Mouse (Mus musculus) urinary bladder, postnatal 14 days (tissue): ENCODE measurements around the gene Gm5751.
"Not testable (repeated sequence)": the region's sequence is repeated elsewhere in the genome, so short reads cannot be mapped to it uniquely, and the experiment has no call there.

ENCODE experiments used
- DNase-seq: peaks from one replicate; pipeline ENCODE4 v3.0.0; 2021; ENCODE audit warnings: low spot score

Gene Gm5751

DNA sequence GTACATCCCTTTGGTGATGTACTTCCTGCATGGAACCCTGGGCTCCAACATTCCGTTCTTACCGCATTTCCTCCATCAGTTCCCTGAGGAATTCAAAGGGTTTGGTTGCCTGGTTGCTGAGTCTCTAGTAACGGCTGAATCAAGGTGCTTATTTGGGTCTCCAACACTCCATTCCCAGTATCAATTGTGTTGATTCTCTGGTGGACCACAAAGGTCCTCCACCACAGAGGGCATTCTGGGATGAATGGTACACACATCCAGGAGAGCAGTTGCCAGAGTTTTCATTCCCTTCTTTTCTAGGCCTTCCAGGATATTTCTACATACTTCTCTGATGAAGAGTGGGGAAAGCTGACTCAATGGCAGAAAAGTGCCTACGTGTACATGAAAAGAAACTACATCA, at the start of gene Gm5751:
Gene Gm5751 (plus strand): TSS at position 301 of the 400 bp plus-strand sequence.
- DNase-seq = not testable (repeated sequence)

GRCm38 (mm10) chrX:8832043-8832442, 42.0 kb upstream of the Gm5751 start:
- DNase-seq = peak; percentile 28

DNA sequence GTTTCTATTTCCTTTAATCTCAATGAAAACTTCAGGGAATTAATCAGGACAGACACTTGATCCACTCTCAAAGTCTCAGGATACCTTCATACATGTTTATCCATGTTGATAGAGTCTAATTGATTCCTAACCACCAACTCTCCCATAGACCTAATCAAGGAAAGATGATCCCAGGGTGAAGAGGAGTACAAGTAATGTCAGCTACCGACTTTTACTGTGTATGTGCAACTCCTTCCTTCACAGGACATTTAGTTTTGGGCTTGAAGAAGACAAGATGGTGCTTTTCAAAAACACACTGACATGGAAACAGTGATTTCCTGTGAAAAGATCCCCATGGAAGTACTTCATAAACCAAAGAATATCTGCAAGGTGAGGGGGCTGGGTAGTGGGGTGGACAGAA, 30.4 kb upstream of the Gm5751 start, which contains the start of gene Gm6592:
Gene Gm6592 (plus strand): TSS at position 301 of the 400 bp plus-strand sequence.
- no peak for DNase-seq

GRCm38 (mm10) chrX:8852486-8852885, 21.6 kb upstream of the Gm5751 start:
- no peak for DNase-seq

DNA sequence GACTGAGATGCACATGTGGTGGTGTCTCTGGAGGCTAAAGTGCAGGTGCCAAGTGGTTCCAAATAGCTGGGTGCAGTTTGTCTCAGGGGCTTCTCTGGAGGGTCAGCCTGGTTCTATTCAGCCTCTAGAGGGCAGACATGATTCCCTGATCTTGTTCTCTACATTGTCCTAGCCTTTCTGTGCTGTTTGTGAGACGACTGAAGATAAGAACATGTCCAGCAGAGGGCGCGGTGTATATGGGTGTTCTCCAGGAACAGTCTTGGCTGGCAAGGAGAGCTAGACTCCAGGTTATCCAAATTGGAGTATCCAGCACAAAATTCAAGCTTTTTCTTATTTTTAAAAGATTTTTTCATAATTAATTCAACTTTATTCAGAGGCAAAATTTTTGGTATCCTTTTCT, 9.7 kb upstream of the Gm5751 start:
- peak; percentile 75 for DNase-seq

GRCm38 (mm10) chrX:8884336-8884735, 10.3 kb downstream of the Gm5751 start:
- DNase-seq = no peak

- DNase-seq = no peak
Measured at GRCm38 (mm10) chrX:8891975-8892342, 17.9 kb downstream of the Gm5751 start.

DNA sequence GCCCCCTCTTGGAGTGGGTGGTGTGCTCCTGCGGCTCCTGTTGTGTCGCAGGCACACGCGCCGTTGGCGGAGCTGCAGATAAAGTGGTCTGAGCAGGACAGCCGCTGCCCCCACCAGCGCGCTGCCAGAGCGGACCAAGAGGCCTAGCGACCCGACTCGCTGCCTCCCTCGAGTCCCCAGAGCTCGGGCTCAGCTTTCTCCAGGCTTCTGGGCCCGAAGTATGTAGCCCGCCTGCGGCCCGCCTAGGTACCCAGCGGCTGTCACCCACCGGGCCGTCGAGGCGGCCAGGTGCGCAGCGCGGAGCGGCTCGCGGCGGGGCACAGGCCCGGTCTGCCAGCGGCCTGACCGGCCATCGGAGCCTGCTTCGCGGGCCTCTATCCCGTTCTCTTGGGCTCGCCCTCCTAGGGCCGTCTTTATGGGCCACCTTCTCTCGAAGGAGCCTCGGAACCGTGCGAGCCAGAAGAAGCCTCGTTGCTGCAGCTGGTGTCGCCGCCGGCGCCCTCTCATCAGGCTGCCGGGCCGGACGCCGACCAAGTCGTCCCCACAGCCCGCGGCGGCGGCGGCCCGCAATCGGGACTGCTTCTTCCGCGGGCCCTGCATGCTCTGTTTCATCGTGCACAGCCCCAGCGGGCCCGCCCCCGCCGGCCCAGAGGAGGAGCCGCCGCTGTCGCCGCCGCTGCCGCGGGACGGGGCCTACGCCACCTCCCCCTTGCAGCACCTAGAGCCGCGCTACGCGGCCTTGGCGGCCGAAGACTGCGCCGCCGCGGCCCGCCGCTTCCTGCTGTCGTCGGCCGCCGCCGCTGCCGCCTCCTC, 18.5 kb downstream of the Gm5751 start, which contains the start of gene B630019K06Rik:
Gene B630019K06Rik (plus strand): TSS at position 40 of the 813 bp plus-strand sequence.
- peak; percentile 70 for DNase-seq

DNA sequence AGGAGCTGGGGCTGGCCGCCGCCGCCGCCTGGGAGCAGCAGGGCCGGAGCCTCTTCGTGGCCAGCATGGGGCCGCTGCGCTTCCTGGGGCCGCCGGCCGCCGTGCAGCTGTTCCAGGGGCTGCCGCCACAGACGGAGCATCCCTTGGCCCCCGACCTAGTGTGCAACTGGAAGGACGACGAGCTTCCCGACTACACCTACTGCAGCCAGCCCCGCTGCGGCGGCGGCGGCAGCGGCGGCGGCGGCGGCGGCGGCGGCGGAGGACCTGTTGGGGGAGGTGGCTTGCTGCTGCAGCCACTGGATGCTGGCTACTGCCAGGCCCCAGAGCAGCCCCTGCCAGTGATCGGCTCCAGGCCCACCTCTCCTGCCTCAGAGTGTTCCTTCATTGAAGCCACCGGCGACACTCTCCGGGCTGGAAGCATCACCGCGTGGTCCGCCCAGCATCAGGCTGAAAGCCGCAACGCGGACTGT, 19.2 kb downstream of the Gm5751 start:
- DNase-seq = peak; percentile 3

- DNase-seq = no peak
Measured at GRCm38 (mm10) chrX:8900823-8901222, 26.8 kb downstream of the Gm5751 start.

GRCm38 (mm10) chrX:8901906-8902472, 27.9 kb downstream of the Gm5751 start:
- no peak for DNase-seq

DNA sequence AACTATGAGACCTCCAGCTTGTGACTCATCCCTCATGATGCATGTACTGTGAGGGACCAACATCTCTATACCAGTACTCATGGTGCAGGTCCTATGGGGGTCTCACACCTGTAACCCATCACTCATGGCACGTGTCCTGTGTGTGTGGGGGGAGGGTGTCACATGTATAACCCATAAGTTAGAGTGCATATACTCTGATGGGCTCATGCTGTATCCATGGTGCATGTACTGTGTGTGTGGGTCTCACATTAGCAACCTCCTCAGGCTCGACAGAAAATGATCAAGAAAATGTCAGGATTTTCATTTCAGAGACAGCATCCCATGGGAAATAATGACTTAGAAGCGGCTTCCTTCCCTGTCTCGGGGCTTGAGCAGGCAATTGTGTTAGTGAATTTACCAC, 47.0 kb downstream of the Gm5751 start:
- DNase-seq = no peak

- DNase-seq = no peak
Measured at GRCm38 (mm10) chrX:8921813-8922607, 48.0 kb downstream of the Gm5751 start.

DNA sequence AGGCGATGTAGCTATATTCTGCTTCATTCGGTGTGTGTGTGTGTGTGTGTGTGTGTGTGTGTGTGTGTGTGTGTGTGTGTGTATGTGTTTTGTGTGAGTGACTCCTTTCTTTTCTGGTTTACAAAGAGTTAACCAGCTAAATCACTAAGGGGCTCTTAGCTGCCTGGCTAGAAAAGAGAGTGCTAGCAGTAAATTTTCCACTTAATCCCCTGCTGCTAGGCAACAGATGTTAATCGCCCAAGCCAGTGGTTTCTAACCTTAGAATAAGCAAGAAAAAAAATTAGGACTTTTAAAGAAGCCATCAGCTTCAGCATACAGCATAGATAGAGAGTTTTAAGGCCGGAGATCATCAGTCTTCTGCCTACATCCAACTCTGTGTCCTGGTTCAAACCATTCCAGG, 53.3 kb downstream of the Gm5751 start:
- DNase-seq = no peak
